Mouse (Mus musculus) olfactory bulb, adult 2 months (tissue): ENCODE results near the gene Rad9a. TPM values are rescaled to one million over a fixed set of nuclear protein-coding genes. Genes with fewer than 3 reads are reported as not detected.
A peak's percentile ranks its signal among the peaks of the same experiment; 100 is the strongest.

Experiments used
- H3K27ac ChIP-seq: fragments of 200-500 bp; 2 replicates; pipeline ENCODE4 v1.5.1; 2012; ENCODE audit warnings: low read depth, low read length; ENCODE audit not compliant: insufficient read depth
- H3K4me1 ChIP-seq: fragments of 200-500 bp; 2 replicates; pipeline ENCODE4 v1.6.1; 2012; ENCODE audit warnings: low read length; ENCODE audit not compliant: control insufficient read depth, insufficient read depth
- H3K4me3 ChIP-seq: fragments of 200-500 bp; 2 replicates; pipeline ENCODE4 v1.5.1; 2012; ENCODE audit warnings: mild to moderate bottlenecking, low read depth, low read length, moderate library complexity; ENCODE audit not compliant: insufficient read depth
- CTCF ChIP-seq: fragments of 200-500 bp; IDR thresholded peaks from 2 replicates; pipeline ENCODE4 v1.5.1; 2012; ENCODE audit warnings: low read depth, mild to moderate bottlenecking, low read length, moderate library complexity; ENCODE audit not compliant: insufficient read depth
- POLR2A ChIP-seq: fragments of 200-500 bp; IDR thresholded peaks from 2 replicates; pipeline ENCODE4 v1.6.1; 2012; ENCODE audit warnings: mild to moderate bottlenecking, low read depth, low read length, moderate library complexity; ENCODE audit not compliant: insufficient read depth
- WGBS: fragments of 180-500 bp; shearing (Covaris S2); methylation state at CpG from one replicate; pipeline ENCODE4 v1.1.7; 2018; 5-methylcytosine and 5-hydroxymethylcytosine counted together
- polyA plus RNA-seq: library from polyadenylated mRNA; stranded (reverse); fragments of >200 nt; gene quantifications from 2 replicates; pipeline ENCODE4 v1.2.4, GENCODE M21; 2012; ENCODE audit warnings: low replicate concordance; ENCODE audit not compliant: missing spikeins, insufficient read depth, insufficient read length

Rad9a gene
- polyA plus RNA-seq, 1 experiment: not detected

DNA sequence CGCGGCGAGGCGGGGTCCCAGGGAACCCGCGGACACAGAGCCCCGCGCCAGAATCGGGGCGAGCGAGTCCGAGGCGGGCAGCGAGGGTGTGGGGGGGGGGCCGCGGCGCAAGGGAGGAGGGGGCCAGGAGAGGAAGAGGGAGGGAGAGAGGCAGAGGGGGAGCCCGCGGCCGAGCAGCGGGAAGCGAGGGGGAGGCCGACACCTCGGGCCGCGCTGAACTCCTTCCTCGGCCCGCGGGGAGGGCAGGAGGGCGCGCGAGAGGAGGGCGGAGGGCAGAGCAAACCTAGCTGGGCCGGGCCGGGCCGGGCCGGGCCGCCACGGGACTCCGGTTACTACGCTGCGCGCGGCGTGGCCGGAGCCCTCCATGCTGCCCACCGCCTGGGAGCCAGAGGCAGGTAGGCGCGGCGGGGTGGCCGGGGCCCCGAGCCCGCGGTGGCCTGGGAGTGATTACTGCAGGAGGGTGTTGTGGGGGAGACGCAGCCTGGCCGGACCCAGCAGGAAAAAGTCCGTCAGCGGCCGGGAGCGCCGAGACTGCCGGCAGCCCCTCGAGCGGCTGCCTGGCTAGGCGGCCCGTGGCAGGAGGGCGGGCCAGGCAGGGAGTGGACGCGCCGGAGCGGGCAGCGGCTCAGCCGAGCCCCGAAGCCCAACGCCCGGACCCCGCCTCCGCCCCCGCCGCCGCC lies 13.4 kb upstream of the Rad9a start:
- Histone ChIP-seq H3K4me1 (peaks cover 28% of the 10 kb centered on the region), H3K27ac (no peak overlapping the region), H3K4me3 (peak overlapping the region; percentile 49)
- WGBS: under 1% methylated on average over 64 of the region's 81 CpGs
- TF ChIP-seq CTCF (no peak), POLR2A (no peak)

DNA sequence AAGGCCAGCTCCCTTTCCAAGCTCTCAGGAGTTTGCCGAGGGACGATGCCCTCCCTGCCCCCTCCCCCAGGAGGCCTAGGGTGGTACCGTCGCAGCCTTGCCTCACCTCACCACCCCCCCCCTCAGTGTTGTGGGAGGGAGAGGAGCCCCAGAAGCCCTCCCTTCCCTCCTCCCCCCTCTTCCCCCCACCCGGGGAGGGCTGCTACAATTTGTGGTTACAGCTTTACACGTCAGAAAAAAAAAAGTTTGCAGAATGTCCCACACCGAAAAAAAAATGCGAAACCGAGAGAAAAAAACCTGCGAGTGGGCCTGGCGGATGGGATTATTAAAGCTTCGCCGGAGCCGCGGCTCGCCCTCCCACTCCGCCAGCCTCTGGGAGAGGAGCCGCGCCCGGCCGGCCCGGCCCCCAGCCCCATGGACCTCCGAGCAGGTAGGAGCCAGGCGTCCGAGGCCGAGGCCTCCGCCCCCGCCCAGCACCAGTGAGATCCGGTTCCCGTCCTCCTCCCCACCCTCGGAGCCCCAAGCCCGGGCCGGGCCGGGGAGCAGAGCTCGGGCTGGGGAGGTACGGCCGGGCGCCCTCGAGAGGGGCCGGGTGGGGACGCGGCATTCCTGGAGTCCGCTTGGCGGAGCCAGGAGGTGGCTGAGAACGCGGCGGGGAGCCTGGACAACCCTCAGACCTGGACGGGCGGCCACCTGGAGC lies 12.8 kb upstream of the Rad9a start, which contains the start of the genes Clcf1 and AC109138.7:
TSS of gene Clcf1 (plus strand) at position 168 of the 700 bp plus-strand sequence.
TSS of gene AC109138.7 (plus strand) at position 287 of the 700 bp plus-strand sequence.
- TF ChIP-seq CTCF (no peak), POLR2A (no peak)
- Histone ChIP-seq H3K27ac (no peak within 1 kb of the TSS), H3K4me3 (peak within 1 kb of the TSS; percentile 49), H3K4me1 (peaks cover 28% of the 10 kb centered on the region)
- under 1% methylated on average over 49 of the region's 49 CpGs for WGBS

DNA sequence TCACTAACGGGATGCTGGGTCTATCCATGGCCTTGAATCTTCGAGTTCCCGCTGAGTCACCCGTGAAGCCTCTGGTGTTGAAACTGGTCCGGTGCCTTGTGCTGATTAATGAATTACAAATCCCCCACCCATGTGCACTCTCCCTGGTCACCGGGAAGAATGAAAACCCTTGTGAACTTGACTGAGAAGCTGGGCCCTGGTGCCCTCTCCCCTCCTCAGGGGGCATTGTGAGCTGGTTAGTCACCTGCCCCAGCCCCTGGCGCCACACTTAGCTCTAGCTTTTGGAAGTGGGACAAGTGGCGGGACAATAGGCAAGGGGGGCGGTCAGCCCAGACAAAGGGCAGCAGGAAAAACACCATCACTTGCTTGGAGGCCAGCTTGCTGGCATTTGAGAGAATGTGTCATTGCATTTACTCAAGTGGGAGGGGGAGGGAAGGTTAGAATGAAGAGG lies 12.1 kb upstream of the Rad9a start:
- 32% methylated on average over 9 of the region's 9 CpGs for WGBS
- H3K27ac ChIP-seq: no peak overlapping the region
- H3K4me1 ChIP-seq: peaks cover 28% of the 10 kb centered on the region
- no peak overlapping the region for H3K4me3 ChIP-seq
- TF ChIP-seq POLR2A (no peak), CTCF (no peak)

DNA sequence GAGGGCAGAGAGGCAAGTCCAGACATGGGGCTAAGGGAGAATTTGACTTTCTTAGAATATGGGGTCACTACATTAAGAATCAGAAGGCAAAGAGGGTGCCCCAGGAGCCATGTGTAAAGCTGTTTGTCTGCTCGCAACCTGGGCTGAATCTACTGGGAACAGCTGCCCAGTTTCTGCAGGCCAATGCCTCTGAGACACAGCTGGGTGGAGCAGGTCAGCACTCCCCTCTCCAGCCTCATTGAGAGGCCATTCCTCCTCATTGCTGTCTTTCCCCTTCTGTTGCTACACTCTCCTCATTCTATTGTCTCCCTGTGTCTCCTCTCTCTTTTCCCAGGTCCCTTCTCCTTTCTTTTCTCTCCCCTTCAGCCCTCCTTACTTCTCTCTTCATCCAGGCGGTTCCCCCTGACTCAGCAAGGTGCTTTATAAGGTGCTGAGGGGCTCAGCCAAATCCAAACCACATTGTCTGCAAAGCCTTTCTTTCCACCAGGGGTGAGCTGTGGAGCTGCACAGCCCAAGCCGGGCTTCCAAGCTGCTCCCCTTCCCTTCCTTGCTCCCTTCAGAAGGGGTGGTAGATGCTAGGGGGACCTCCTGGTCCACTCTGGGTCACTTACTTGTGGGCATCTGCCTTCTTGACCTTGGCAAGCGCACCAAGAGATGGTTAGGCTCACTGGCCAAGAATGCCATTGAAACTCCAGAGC lies 10.6 kb upstream of the Rad9a start:
- no peak for TF ChIP-seq CTCF
- TF ChIP-seq POLR2A: no peak
- Histone ChIP-seq H3K4me1 (peaks cover 28% of the 10 kb centered on the region), H3K27ac (no peak overlapping the region), H3K4me3 (no peak overlapping the region)
- WGBS: 70% methylated on average over 4 of the region's 4 CpGs

DNA sequence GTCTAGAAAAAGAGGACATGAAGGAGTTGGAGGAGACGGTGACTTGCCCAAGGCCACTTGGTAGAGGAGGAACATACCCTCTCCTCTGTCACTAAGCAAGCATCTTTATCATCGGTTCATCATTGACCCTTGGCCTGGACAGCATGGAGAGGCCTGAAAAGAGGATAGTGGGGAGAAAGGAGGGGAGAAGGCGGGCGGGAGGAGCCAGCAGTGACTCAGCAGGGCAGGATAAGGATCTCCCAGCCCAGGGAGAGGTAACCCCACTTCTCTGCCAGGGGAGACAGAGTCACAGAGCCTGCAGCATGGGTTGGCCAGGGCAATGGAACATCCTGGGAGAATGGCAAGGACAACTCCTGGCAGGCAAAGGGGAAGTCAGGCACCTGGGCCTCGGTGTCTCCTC lies 7.1 kb upstream of the Rad9a start:
- TF ChIP-seq POLR2A: no peak
- no peak for TF ChIP-seq CTCF
- no peak overlapping the region for H3K4me3 ChIP-seq
- no peak overlapping the region for H3K27ac ChIP-seq
- H3K4me1 ChIP-seq: peaks cover 8% of the 10 kb centered on the region
- WGBS: 83% methylated on average over 5 of the region's 5 CpGs

DNA sequence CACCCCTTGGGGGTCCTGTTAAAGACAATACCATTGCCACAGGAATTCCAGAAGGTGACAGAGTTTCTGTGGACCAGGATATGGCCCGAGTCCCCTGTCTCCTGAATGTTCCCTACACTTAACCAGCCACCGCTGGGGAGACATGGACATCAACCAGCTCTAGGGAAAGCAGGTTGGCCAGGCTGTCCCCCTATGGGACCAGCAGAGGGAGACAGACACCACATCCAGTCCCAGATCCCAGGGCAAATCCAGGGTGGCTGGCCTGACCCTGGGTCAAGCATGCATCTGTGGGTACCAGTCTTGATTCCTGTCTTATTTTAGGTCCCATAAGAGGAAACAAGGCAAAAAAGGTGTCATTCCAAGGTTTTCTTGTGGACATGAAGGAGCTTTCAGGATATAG lies 5.5 kb upstream of the Rad9a start:
- 0% methylated on average over 2 of the region's 2 CpGs for WGBS
- Histone ChIP-seq H3K4me3 (no peak overlapping the region), H3K4me1 (peaks cover 9% of the 10 kb centered on the region), H3K27ac (no peak overlapping the region)
- TF ChIP-seq CTCF: peak; percentile 89
- TF ChIP-seq POLR2A: no peak

DNA sequence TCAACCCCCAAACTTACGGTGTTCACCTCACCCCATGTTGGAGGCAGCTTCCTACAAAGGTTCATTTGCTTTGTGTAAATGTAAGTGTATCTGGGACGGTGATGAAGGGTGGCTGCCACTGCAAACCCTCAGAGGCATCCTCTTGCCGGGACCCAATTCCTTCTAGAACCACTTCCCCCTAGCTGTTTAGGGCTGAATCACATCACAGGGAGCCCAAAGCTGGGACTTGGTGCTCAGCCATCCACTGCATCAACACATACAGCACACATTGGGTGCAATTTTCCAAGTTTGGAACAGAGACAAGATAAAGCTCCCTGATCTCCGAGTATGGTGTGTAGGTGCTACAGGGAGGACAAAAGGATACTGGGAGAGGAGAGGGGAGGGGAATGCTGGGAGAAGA lies 3.4 kb upstream of the Rad9a start:
- no peak overlapping the region for H3K27ac ChIP-seq
- WGBS: 54% methylated on average over 4 of the region's 4 CpGs
- TF ChIP-seq POLR2A: no peak
- no peak for TF ChIP-seq CTCF
- no peak overlapping the region for H3K4me3 ChIP-seq
- H3K4me1 ChIP-seq: peaks cover 22% of the 10 kb centered on the region

DNA sequence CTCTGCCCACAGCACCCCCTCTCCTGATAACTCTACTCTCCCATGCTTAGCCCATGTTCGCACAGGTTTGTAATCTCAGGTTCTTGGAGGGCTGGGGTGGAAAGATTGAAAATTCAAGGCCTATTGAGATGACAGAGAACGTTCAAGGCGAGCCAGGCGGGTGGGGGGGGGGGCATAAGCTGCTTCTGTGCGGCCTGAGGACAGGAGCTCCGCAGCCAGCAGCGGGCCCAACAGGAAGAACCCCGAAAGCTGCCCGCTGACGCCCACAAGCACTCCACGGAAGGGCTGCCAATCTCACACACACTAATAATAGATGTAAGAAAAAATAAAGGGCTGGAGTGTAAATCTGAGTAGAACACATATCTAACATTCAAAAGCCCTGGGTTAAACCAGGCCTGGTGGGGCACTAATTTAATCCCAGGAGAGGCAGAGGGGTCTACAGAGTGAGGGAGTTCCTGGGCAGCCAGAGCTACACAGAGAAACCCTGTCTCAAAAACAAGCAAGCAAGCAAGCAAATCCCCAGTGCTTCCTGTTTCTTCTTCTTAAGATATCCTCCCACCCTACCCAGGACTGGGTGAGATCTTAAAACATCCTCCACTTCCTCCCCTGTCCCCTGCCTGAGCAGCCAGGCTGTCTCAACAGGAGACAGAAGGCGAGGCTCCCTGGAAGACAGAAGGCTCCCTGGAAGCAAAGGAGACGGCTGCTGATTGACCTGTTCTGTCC lies 2.3 kb upstream of the Rad9a start:
- TF ChIP-seq CTCF: no peak
- TF ChIP-seq POLR2A: no peak
- H3K27ac ChIP-seq: no peak overlapping the region

More for the DNA sequence above, 2.3 kb upstream of the Rad9a start:
- WGBS: 54% methylated on average over 13 of the region's 13 CpGs
- no peak overlapping the region for H3K4me3 ChIP-seq
- peaks cover 22% of the 10 kb centered on the region for H3K4me1 ChIP-seq
